Mouse (Mus musculus) megakaryocyte, embryonic 14.5 days (primary cell): ENCODE data around the gene Gm49384.
A peak's percentile ranks its signal among the peaks of the same experiment; 100 is the strongest.

Source experiments
- FLI1 ChIP-seq: IDR thresholded peaks from 2 replicates; pipeline ENCODE4 v1.6.1; 2012; ENCODE audit warnings: low read length, inconsistent platforms, mixed read lengths
- GATA1 ChIP-seq: IDR thresholded peaks from 3 replicates; pipeline ENCODE4 v1.6.1; 2012; ENCODE audit warnings: mixed read lengths, low read length, inconsistent platforms, borderline replicate concordance

GRCm38 (mm10) chr12:69196444-69197377 lies 7.4 kb downstream of the Gm49384 start, which contains the start of gene Gm49383:
- TF ChIP-seq GATA1 = no peak
- TF ChIP-seq FLI1 = peak; percentile 84; the same call in 1 of the 2 replicates
